Mouse (Mus musculus) liver, embryonic 14.5 days (tissue): Measurements from ENCODE around the gene Srek1.

Source experiments
- CTCF ChIP-seq: IDR thresholded peaks from 2 replicates; pipeline ENCODE4 v1.5.1; 2016; ENCODE audit warnings: antibody characterized with exemption, low read depth, control low read depth
- EP300 ChIP-seq: IDR thresholded peaks from 2 replicates; pipeline ENCODE4 v1.6.1; 2016; ENCODE audit warnings: antibody characterized with exemption, low read depth

- TF ChIP-seq CTCF (no peak), EP300 (no peak)
These were observed 29.2 kb downstream of the Srek1 start for GRCm38 (mm10) chr13:103745160-103745559.
